Mouse (Mus musculus): ENCODE results near the gene Tmem214. TPM values are rescaled to one million over a fixed set of nuclear protein-coding genes. Genes with fewer than 3 reads are reported as not detected.

Tmem214 gene
- polyA plus RNA-seq, 1 experiment from 2014 or later: 48.6 TPM

GRCm38 (mm10) chr5:30921256-30922033 is 53.6 kb downstream of the Tmem214 start, which contains the start of gene Khk:
TSS of gene Khk (plus strand) at chr5:30921431.
- Histone ChIP-seq H3K27me3 (ENCODE audit: control insufficient read depth, insufficient read depth, low read length) (no peaks in the 10 kb centered on the region), H3K9me3 (ENCODE audit: control insufficient read depth, low read length) (no peaks in the 10 kb centered on the region), H3K4me1 (ENCODE audit: control insufficient read depth, insufficient read depth, low read length) (peaks cover 11% of the 10 kb centered on the region; the same call in 1 of the 2 replicates), H3K9ac (replicated peaks; ENCODE audit: low read depth, low read length) (peak within 1 kb of the TSS; percentile 56), H3K4me2 (ENCODE audit: low read depth, low read length) (peak within 1 kb of the TSS; percentile 84), H3K27ac (ENCODE audit: low read depth, low read length) (peak within 1 kb of the TSS; percentile 69), H3K4me3 (ENCODE audit: low read depth, low read length) (peak within 1 kb of the TSS; percentile 47), H3K36me3 (ENCODE audit: control insufficient read depth, insufficient read depth, low read length) (no peaks in the 10 kb centered on the region)
- 1% methylated on average over 35 of the region's 40 CpGs for WGBS
- peak; percentile 66 for ATAC-seq (ENCODE audit: low read depth)

GRCm38 (mm10) chr5:30922581-30923041 is 54.8 kb downstream of the Tmem214 start:
- H3K4me1 ChIP-seq (ENCODE audit: control insufficient read depth, insufficient read depth, low read length): peaks cover 11% of the 10 kb centered on the region; the same call in 1 of the 2 replicates
- no peaks in the 10 kb centered on the region for H3K9me3 ChIP-seq (ENCODE audit: control insufficient read depth, low read length)
- no peaks in the 10 kb centered on the region for H3K36me3 ChIP-seq (ENCODE audit: control insufficient read depth, insufficient read depth, low read length)
- H3K27me3 ChIP-seq (ENCODE audit: control insufficient read depth, insufficient read depth, low read length): no peaks in the 10 kb centered on the region
- H3K4me3 ChIP-seq (ENCODE audit: low read depth, low read length): no peak overlapping the region
- H3K27ac ChIP-seq (ENCODE audit: low read depth, low read length): no peak overlapping the region
- H3K9ac ChIP-seq (replicated peaks; ENCODE audit: low read depth, low read length): no peak overlapping the region; the same call in 1 of the 2 replicates
- WGBS: 75% methylated on average over 10 of the region's 10 CpGs
- no peak for ATAC-seq (ENCODE audit: low read depth)
- H3K4me2 ChIP-seq (ENCODE audit: low read depth, low read length): peak overlapping the region; percentile 84

- Histone ChIP-seq H3K4me2 (ENCODE audit: low read depth, low read length) (no peak overlapping the region), H3K4me1 (ENCODE audit: control insufficient read depth, insufficient read depth, low read length) (peaks cover 11% of the 10 kb centered on the region; the same call in 1 of the 2 replicates), H3K4me3 (ENCODE audit: low read depth, low read length) (no peak overlapping the region), H3K36me3 (ENCODE audit: control insufficient read depth, insufficient read depth, low read length) (no peaks in the 10 kb centered on the region), H3K9me3 (ENCODE audit: control insufficient read depth, low read length) (no peaks in the 10 kb centered on the region), H3K27me3 (ENCODE audit: control insufficient read depth, insufficient read depth, low read length) (no peaks in the 10 kb centered on the region), H3K27ac (ENCODE audit: low read depth, low read length) (no peak overlapping the region), H3K9ac (replicated peaks; ENCODE audit: low read depth, low read length) (no peak overlapping the region)
- ATAC-seq (ENCODE audit: low read depth): no peak
- WGBS: 88% methylated on average over 6 of the region's 6 CpGs
Measured at GRCm38 (mm10) chr5:30923119-30923518, 55.3 kb downstream of the Tmem214 start.

GRCm38 (mm10) chr5:30924614-30925013 is 56.8 kb downstream of the Tmem214 start:
- H3K9ac ChIP-seq (replicated peaks; ENCODE audit: low read depth, low read length): no peak overlapping the region
- 80% methylated on average over 8 of the region's 8 CpGs for WGBS
- H3K4me2 ChIP-seq (ENCODE audit: low read depth, low read length): no peak overlapping the region
- no peaks in the 10 kb centered on the region for H3K27me3 ChIP-seq (ENCODE audit: control insufficient read depth, insufficient read depth, low read length)
- no peak overlapping the region for H3K27ac ChIP-seq (ENCODE audit: low read depth, low read length)
- H3K4me1 ChIP-seq (ENCODE audit: control insufficient read depth, insufficient read depth, low read length): peaks cover 11% of the 10 kb centered on the region; the same call in 1 of the 2 replicates
- H3K36me3 ChIP-seq (ENCODE audit: control insufficient read depth, insufficient read depth, low read length): no peaks in the 10 kb centered on the region
- no peak for ATAC-seq (ENCODE audit: low read depth)
- no peak overlapping the region for H3K4me3 ChIP-seq (ENCODE audit: low read depth, low read length)
- H3K9me3 ChIP-seq (ENCODE audit: control insufficient read depth, low read length): no peaks in the 10 kb centered on the region

- H3K27ac ChIP-seq (ENCODE audit: low read depth, low read length): no peak overlapping the region
- H3K9me3 ChIP-seq (ENCODE audit: control insufficient read depth, low read length): no peaks in the 10 kb centered on the region
- peaks cover 11% of the 10 kb centered on the region; the same call in 1 of the 2 replicates for H3K4me1 ChIP-seq (ENCODE audit: control insufficient read depth, insufficient read depth, low read length)
- H3K27me3 ChIP-seq (ENCODE audit: control insufficient read depth, insufficient read depth, low read length): no peaks in the 10 kb centered on the region
- H3K36me3 ChIP-seq (ENCODE audit: control insufficient read depth, insufficient read depth, low read length): no peaks in the 10 kb centered on the region
- no peak overlapping the region for H3K4me2 ChIP-seq (ENCODE audit: low read depth, low read length)
- WGBS: 94% methylated on average over 5 of the region's 5 CpGs
- H3K9ac ChIP-seq (replicated peaks; ENCODE audit: low read depth, low read length): no peak overlapping the region
- H3K4me3 ChIP-seq (ENCODE audit: low read depth, low read length): no peak overlapping the region
- ATAC-seq (ENCODE audit: low read depth): no peak
Measured at GRCm38 (mm10) chr5:30925217-30925616, 57.4 kb downstream of the Tmem214 start.

GRCm38 (mm10) chr5:30926073-30926472 is 58.3 kb downstream of the Tmem214 start:
- H3K4me3 ChIP-seq (ENCODE audit: low read depth, low read length): no peak overlapping the region
- no peak for ATAC-seq (ENCODE audit: low read depth)
- no peak overlapping the region for H3K4me2 ChIP-seq (ENCODE audit: low read depth, low read length)
- no peaks in the 10 kb centered on the region for H3K9me3 ChIP-seq (ENCODE audit: control insufficient read depth, low read length)
- peaks cover 9% of the 10 kb centered on the region; the same call in 1 of the 2 replicates for H3K4me1 ChIP-seq (ENCODE audit: control insufficient read depth, insufficient read depth, low read length)
- no peak overlapping the region for H3K9ac ChIP-seq (replicated peaks; ENCODE audit: low read depth, low read length)
- H3K36me3 ChIP-seq (ENCODE audit: control insufficient read depth, insufficient read depth, low read length): no peaks in the 10 kb centered on the region
- H3K27me3 ChIP-seq (ENCODE audit: control insufficient read depth, insufficient read depth, low read length): no peaks in the 10 kb centered on the region
- WGBS: 87% methylated on average over 2 of the region's 2 CpGs
- no peak overlapping the region for H3K27ac ChIP-seq (ENCODE audit: low read depth, low read length)

GRCm38 (mm10) chr5:30927945-30928529 is 60.2 kb downstream of the Tmem214 start:
- Histone ChIP-seq H3K4me1 (ENCODE audit: control insufficient read depth, insufficient read depth, low read length) (no peaks in the 10 kb centered on the region), H3K9me3 (ENCODE audit: control insufficient read depth, low read length) (no peaks in the 10 kb centered on the region), H3K27me3 (ENCODE audit: control insufficient read depth, insufficient read depth, low read length) (no peaks in the 10 kb centered on the region), H3K4me2 (ENCODE audit: low read depth, low read length) (peak overlapping the region; percentile 3; the same call in 1 of the 2 replicates), H3K27ac (ENCODE audit: low read depth, low read length) (no peak overlapping the region), H3K36me3 (ENCODE audit: control insufficient read depth, insufficient read depth, low read length) (no peaks in the 10 kb centered on the region; the same call in 1 of the 2 replicates), H3K9ac (replicated peaks; ENCODE audit: low read depth, low read length) (no peak overlapping the region), H3K4me3 (ENCODE audit: low read depth, low read length) (no peak overlapping the region)
- ATAC-seq (ENCODE audit: low read depth): peak; percentile 69; the same call in 1 of the 2 replicates
- WGBS: 44% methylated on average over 7 of the region's 7 CpGs
